Mouse (Mus musculus) cerebellum, adult 8-10 months (tissue): ENCODE results near the gene Nr5a1.

Source experiments
- DNase-seq: peaks from one replicate; pipeline ENCODE4 v3.0.0; 2022

Nr5a1 gene

GRCm38 (mm10) chr2:38647661-38648060 is 66.7 kb downstream of the Nr5a1 start:
- no peak for DNase-seq

GRCm38 (mm10) chr2:38647201-38647606 is 67.1 kb downstream of the Nr5a1 start:
- DNase-seq: peak; percentile 48

GRCm38 (mm10) chr2:38645936-38646335 is 68.4 kb downstream of the Nr5a1 start:
- DNase-seq: peak; percentile 59

DNA sequence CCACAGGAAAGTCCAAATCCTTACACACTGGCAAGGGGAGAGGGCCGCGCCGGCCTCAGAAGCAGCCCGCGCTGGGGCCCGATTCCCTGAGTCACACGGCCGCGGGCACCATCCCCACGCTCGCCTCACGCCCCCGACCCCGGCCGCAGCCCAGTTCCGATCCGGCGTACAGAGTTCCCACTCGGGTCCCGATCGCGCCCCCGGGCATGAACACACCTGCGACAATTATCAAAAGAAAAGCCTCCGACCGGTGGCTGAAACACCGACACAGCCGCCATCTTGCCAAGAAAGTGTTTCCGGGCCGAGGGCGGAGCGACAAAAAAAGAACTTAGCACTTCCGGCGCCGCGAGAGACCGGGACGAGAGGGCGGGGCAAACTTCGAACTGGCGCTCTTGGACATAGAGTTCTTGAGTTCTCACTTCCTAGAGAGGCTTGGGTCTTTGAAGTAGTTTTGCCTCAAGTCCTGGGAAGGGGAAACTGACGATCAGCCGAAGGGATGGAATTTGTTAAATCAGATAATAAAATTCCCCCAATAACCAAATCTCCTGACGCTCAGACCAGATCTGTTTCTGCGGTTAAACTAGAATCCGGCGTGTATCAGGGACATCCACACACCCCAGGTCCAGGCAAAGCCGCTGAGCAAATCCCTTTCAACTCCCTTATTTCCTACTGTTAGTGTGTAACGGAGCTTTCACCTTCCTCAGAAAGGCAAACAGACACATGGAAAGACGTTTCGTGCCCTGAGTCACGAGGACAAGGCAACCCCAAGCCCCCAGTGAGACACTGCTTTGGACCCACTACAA is 70.5 kb downstream of the Nr5a1 start, which contains the start of gene Psmb7:
TSS of gene Psmb7 (minus strand) at position 463 of the 803 bp plus-strand sequence.
- peak; percentile 83 for DNase-seq
